Mouse (Mus musculus) hindbrain, embryonic 16.5 days (tissue): ENCODE data around the gene Lsamp. TPM values are rescaled to one million over a fixed set of nuclear protein-coding genes. Genes with fewer than 3 reads are reported as not detected.

Experiments used
- ATAC-seq: fragments of 200-750 bp; cut with Nextera tagmentation; 2 replicates; pipeline ENCODE4 v1.8.0; 2017; ENCODE audit warnings: moderate TSS enrichment, moderate library complexity
- H3K27ac ChIP-seq: fragments of 300-500 bp; sonication (generic); 2 replicates; pipeline ENCODE4 v1.5.1; 2014; ENCODE audit warnings: low read depth, mild to moderate bottlenecking, control low read depth, low read length, moderate library complexity
- H3K27me3 ChIP-seq: fragments of 300-500 bp; sonication (generic); replicated peaks from 2 replicates; pipeline ENCODE4 v1.6.1; 2014; ENCODE audit warnings: low read length; ENCODE audit not compliant: control insufficient read depth, insufficient read depth
- H3K36me3 ChIP-seq: fragments of 300-500 bp; sonication (generic); 2 replicates; pipeline ENCODE4 v1.6.1; 2014; ENCODE audit warnings: mild to moderate bottlenecking, low read length, moderate library complexity, mixed read lengths; ENCODE audit not compliant: control insufficient read depth, insufficient read depth
- H3K4me1 ChIP-seq: fragments of 300-500 bp; sonication (generic); 2 replicates; pipeline ENCODE4 v1.6.1; 2014; ENCODE audit warnings: low read depth, low read length; ENCODE audit not compliant: control insufficient read depth, insufficient read depth
- H3K4me2 ChIP-seq: fragments of 300-500 bp; sonication (generic); 2 replicates; pipeline ENCODE4 v1.6.1; 2014; ENCODE audit warnings: mild to moderate bottlenecking, low read length, control low read depth, moderate library complexity
- H3K4me3 ChIP-seq: fragments of 300-500 bp; sonication (generic); 2 replicates; pipeline ENCODE4 v1.5.1; 2014; ENCODE audit warnings: mild to moderate bottlenecking, low read length, control low read depth, moderate library complexity
- H3K9ac ChIP-seq: fragments of 300-500 bp; sonication (generic); 2 replicates; pipeline ENCODE4 v1.6.1; 2014; ENCODE audit warnings: low read depth, mild to moderate bottlenecking, control low read depth, low read length, moderate library complexity
- H3K9me3 ChIP-seq: fragments of 300-500 bp; sonication (generic); 2 replicates; pipeline ENCODE4 v1.6.1; 2014; ENCODE audit warnings: mild to moderate bottlenecking, low read length, moderate library complexity; ENCODE audit not compliant: control insufficient read depth
- WGBS: fragments of 180-500 bp; shearing (Covaris S2); extraction: QIAGEN DNeasy Blood & Tissue Kit; methylation state at CpG from one replicate; pipeline ENCODE4 v1.1.7; 2014; 5-methylcytosine and 5-hydroxymethylcytosine counted together
- polyA plus RNA-seq: library from polyadenylated mRNA; unstranded; fragments of >200 nt; fragmentation: Nextera tagmentation; extraction: Ambion mirVana; gene quantifications from 2 replicates; pipeline ENCODE4 v1.2.1, GENCODE M21; 2015

Lsamp gene
- polyA plus RNA-seq, 1 experiment from 2014 or later: 107 TPM

DNA sequence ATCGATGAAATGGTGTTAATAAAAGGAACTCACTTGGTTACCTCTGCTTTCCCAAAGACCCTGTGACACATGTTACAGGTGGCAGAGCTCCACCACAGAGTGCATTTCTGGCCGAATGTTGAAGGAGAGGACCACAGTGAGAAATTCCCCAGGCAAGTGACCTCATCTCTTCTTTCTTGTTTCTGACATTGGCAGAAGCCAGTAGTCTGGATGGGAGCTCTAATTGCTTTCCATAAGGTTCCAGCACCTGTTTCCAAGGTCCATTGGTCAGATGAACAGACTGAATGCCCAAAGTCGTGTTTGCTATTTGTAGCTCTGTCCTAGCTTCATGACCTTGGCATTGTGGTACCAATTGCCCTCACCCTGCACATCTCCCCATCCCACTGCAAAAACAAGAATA, 2090.2 kb downstream of the Lsamp start:
- ATAC-seq: no peak
- 82% methylated on average over 3 of the region's 3 CpGs for WGBS

DNA sequence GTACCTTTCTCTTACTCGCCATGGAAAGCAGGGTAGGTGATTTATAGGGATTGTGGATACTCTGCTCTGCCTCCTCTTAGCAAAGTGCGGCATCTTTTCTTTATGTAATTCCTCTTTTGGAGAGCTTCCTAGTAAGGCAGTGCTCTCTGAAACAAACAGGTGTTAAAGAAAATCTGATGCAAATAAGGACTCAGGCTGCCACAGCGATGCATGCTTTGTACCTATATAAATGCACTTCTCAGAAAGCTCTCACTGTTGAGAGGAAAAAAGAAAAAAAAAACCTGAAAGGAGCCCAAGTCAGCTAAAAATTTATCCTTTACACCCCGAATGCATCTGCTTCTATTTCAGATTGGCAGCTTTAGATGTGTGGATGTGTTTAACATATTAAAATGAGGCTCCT, 2095.4 kb downstream of the Lsamp start:
- 79% methylated on average over 4 of the region's 4 CpGs for WGBS
- no peaks in the 10 kb centered on the region for H3K36me3 ChIP-seq

More for the DNA sequence above, 2090.2 kb downstream of the Lsamp start:
- Histone ChIP-seq H3K36me3 (no peaks in the 10 kb centered on the region), H3K9ac (no peak overlapping the region), H3K4me1 (no peaks in the 10 kb centered on the region), H3K27ac (no peak overlapping the region), H3K9me3 (no peaks in the 10 kb centered on the region), H3K4me2 (no peak overlapping the region), H3K27me3 (no peaks in the 10 kb centered on the region), H3K4me3 (no peak overlapping the region)

DNA sequence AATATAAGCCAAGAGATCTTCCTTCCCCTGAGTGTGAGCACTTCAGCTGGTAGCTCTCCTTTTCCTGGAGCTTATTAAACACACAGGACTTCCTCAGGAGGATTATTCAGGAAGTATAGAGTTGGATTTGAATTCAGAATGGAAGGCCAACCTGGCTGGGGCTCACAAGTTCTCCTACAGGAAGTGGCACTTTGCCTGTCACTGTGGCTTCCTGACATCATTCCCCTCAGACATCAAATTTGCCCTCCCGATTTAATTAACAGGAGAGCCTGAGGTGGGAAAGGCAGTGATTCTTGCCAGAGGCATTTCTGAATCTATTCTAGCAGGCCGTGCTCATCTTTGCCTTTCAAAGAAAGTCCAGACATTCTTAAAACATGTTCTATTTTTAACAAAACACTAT, 2097.4 kb downstream of the Lsamp start:
- no peaks in the 10 kb centered on the region for H3K9me3 ChIP-seq
- H3K36me3 ChIP-seq: no peaks in the 10 kb centered on the region
- no peak overlapping the region for H3K4me3 ChIP-seq
- no peak for ATAC-seq
- H3K27me3 ChIP-seq: no peaks in the 10 kb centered on the region
- 69% methylated on average over 2 of the region's 2 CpGs for WGBS
- no peak overlapping the region for H3K4me2 ChIP-seq
- no peaks in the 10 kb centered on the region for H3K4me1 ChIP-seq
- no peak overlapping the region for H3K9ac ChIP-seq
- no peak overlapping the region for H3K27ac ChIP-seq

More for the DNA sequence above, 2095.4 kb downstream of the Lsamp start:
- H3K27me3 ChIP-seq: no peaks in the 10 kb centered on the region
- no peaks in the 10 kb centered on the region for H3K4me1 ChIP-seq
- H3K27ac ChIP-seq: no peak overlapping the region
- ATAC-seq: no peak
- no peak overlapping the region for H3K4me3 ChIP-seq
- no peak overlapping the region for H3K4me2 ChIP-seq
- no peak overlapping the region for H3K9ac ChIP-seq
- H3K9me3 ChIP-seq: no peaks in the 10 kb centered on the region

DNA sequence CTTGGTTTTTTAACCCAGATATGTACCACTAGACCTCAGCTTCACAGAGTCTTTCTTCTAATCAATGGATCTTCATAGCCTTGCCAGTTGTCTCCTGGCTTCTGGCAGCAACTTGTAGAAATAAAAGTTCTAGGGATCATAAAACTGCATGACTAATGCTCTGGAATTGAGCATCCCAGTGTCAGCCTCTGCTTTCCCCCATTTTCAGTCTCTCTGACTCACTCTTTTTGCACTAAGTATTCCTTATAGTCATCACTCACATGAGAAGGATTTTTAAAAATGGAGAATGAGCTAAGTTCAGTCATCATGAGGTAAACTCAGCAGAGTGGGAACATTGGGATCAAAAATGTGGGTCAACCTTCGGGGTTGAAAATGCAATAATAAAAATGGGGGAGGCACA, 2113.3 kb downstream of the Lsamp start:
- ATAC-seq: no peak
- Histone ChIP-seq H3K4me3 (no peak overlapping the region), H3K4me2 (no peak overlapping the region), H3K9me3 (no peaks in the 10 kb centered on the region), H3K27ac (no peak overlapping the region), H3K36me3 (no peaks in the 10 kb centered on the region), H3K9ac (no peak overlapping the region), H3K4me1 (no peaks in the 10 kb centered on the region), H3K27me3 (no peaks in the 10 kb centered on the region)
- WGBS: 97% methylated on average over 1 of the region's 1 CpGs

DNA sequence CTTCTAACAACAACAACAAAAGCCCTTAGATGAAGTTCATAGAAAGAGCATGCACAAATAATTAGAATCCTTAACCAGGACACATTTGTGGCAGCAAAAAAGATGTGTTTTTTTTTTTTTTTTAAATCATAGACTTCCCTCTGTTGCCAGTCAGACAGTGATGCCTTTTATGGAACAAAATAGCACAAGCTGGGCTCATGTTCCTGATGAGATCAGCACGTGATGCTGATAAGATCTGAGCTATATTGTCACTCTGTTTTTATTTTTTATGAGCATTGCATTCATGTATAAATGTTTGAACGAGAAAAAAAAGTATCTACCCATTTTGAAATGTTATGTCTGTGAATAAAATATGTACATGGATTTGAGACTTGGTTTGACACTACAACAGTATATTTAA, 2118.0 kb downstream of the Lsamp start:
- 59% methylated on average over 2 of the region's 2 CpGs for WGBS
- no peaks in the 10 kb centered on the region for H3K27me3 ChIP-seq
- no peak overlapping the region for H3K4me3 ChIP-seq
- no peak for ATAC-seq
- no peak overlapping the region for H3K4me2 ChIP-seq
- no peak overlapping the region for H3K27ac ChIP-seq
- H3K9me3 ChIP-seq: no peaks in the 10 kb centered on the region
- H3K36me3 ChIP-seq: no peaks in the 10 kb centered on the region
- no peak overlapping the region for H3K9ac ChIP-seq
- H3K4me1 ChIP-seq: no peaks in the 10 kb centered on the region

DNA sequence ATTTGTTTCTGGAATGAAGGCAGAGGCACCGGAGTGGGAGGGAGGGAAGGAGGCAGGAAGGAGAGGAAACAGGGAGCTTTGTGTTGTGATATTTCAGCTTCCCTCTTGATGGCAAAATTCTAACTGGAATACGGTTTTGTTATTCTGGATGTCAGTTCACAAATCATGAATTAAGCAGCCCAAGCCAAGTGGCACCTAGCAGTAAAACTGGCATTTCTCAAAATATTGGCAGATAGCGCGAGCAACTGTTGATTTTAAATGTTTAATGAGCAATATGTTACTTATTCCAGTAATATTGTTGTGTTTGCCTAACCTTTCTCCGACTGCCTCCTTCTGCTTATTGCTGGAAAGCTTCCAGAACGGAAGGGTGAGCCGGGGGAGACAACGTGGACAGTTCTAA, 2118.5 kb downstream of the Lsamp start:
- Histone ChIP-seq H3K27ac (no peak overlapping the region), H3K9ac (no peak overlapping the region), H3K27me3 (no peaks in the 10 kb centered on the region), H3K9me3 (no peaks in the 10 kb centered on the region), H3K36me3 (no peaks in the 10 kb centered on the region), H3K4me1 (no peaks in the 10 kb centered on the region), H3K4me3 (no peak overlapping the region), H3K4me2 (no peak overlapping the region)
- ATAC-seq: no peak
- WGBS: 66% methylated on average over 8 of the region's 8 CpGs

DNA sequence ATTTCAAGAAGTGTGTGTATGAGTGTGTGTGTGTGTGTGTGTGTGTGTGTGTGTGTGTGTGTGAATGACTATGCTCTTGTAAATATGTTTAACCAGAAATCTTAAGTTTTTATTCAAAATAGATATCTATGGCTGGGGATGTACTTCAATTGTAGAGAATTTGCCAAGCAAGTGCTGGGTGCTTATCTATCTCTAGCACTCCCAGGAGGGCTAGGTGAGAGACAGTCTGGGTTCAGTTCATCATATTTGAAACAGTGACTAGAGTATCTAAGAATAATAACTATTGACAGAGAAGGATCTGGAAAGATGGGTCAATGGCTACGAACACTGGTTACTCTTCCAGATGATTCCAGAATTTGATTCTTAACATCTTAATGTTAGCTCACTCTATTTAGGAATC, 2128.1 kb downstream of the Lsamp start:
- 97% methylated on average over 1 of the region's 1 CpGs for WGBS
- ATAC-seq: no peak
- no peaks in the 10 kb centered on the region for H3K9me3 ChIP-seq

DNA sequence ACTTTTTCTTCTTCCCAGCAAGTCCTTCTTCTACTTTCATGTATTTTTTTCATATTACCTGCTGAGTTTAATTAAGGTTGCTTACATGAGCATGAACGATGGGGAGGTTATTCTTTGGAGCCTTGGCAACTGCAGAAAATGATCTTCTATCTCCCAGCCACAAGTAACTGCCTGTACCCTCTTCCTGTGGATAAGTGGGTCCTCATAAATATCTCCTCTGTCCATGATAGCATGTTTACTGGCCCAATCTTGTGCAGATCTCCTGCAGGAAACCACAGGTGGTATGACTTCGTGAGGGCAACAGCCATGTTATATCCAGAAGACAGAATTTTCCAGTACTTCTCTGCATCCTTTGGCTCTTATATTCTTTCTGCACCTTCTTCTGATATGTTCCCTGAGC, 2129.1 kb downstream of the Lsamp start:
- no peak overlapping the region for H3K4me3 ChIP-seq
- H3K4me1 ChIP-seq: no peaks in the 10 kb centered on the region
- no peaks in the 10 kb centered on the region for H3K27me3 ChIP-seq
- H3K36me3 ChIP-seq: no peaks in the 10 kb centered on the region
- no peak for ATAC-seq
- no peak overlapping the region for H3K27ac ChIP-seq
- no peak overlapping the region for H3K4me2 ChIP-seq
- WGBS: 83% methylated on average over 2 of the region's 2 CpGs
- H3K9me3 ChIP-seq: no peaks in the 10 kb centered on the region
- H3K9ac ChIP-seq: no peak overlapping the region

More for the DNA sequence above, 2128.1 kb downstream of the Lsamp start:
- no peaks in the 10 kb centered on the region for H3K27me3 ChIP-seq
- H3K36me3 ChIP-seq: no peaks in the 10 kb centered on the region
- H3K9ac ChIP-seq: no peak overlapping the region
- no peak overlapping the region for H3K4me2 ChIP-seq
- no peak overlapping the region for H3K27ac ChIP-seq
- H3K4me3 ChIP-seq: no peak overlapping the region
- H3K4me1 ChIP-seq: no peaks in the 10 kb centered on the region

DNA sequence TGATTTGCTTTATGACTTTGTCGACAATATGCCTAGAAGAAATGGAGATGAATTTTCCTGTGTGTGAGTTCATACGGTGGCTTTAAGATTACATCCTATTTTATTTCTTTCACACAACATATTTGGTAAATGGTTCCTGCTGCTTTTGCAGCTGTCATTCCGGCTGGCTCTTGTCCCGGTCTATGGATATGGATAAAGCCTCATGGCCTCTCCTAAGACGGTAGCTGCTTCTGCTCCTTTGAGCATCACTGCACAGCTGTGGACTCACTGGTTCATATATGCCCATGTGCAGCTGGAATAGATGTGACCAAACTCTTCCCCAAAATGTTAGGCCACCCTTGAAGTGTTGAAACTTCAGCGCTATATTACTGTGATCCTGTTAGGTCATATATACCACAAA, 2137.6 kb downstream of the Lsamp start:
- H3K4me3 ChIP-seq: no peak overlapping the region
- H3K9ac ChIP-seq: no peak overlapping the region
- H3K4me2 ChIP-seq: no peak overlapping the region
- ATAC-seq: no peak
- H3K4me1 ChIP-seq: no peaks in the 10 kb centered on the region
- 81% methylated on average over 6 of the region's 6 CpGs for WGBS
- H3K27ac ChIP-seq: no peak overlapping the region
- no peaks in the 10 kb centered on the region for H3K36me3 ChIP-seq
- no peaks in the 10 kb centered on the region for H3K27me3 ChIP-seq
- H3K9me3 ChIP-seq: no peaks in the 10 kb centered on the region

DNA sequence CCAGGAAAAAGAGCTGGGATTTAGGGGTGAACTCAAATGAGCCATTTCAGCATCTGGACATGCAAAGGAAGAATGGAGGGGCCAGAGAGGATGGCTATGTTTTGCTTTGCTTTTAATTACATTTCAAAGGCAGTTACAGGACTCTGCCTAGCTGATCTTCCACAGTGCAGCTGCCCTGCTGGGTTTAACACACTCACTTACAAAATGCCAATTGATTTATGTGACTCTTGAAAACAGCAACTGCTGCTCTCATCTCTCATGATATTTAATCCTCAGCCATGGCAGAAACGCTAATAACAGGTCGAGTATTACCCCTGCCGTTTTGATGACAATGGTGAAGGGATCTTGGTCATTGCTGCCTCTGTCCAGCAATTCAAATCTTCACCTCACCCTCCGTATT, 2139.7 kb downstream of the Lsamp start:
- Histone ChIP-seq H3K4me2 (no peak overlapping the region), H3K4me3 (no peak overlapping the region), H3K36me3 (no peaks in the 10 kb centered on the region), H3K4me1 (no peaks in the 10 kb centered on the region), H3K27me3 (no peaks in the 10 kb centered on the region), H3K9ac (no peak overlapping the region), H3K27ac (no peak overlapping the region), H3K9me3 (no peaks in the 10 kb centered on the region)
- no peak for ATAC-seq
- 51% methylated on average over 4 of the region's 4 CpGs for WGBS
